Mouse (Mus musculus): ENCODE measurements around the gene Chrna10. TPM values are rescaled to one million over a fixed set of nuclear protein-coding genes. Genes with fewer than 3 reads are reported as not detected.
A peak's percentile ranks its signal among the peaks of the same experiment; 100 is the strongest.

The Chrna10 gene
- total and polyA plus RNA-seq, 3 experiments = not detected

GRCm38 (mm10) chr7:102103555-102103954 is 13.1 kb downstream of the Chrna10 start (continued):
- no peak for TF ChIP-seq NELFE (IDR thresholded peaks at IDR 0.05; ENCODE audit: low read depth, low read length)
- no peak for TF ChIP-seq RAD21 (IDR thresholded peaks at IDR 0.05; ENCODE audit: low read depth, low read length)
- TF ChIP-seq SMC3 (IDR thresholded peaks at IDR 0.05; ENCODE audit: low read depth, low read length) = no peak
- no peak for TF ChIP-seq MYB (IDR thresholded peaks at IDR 0.05; ENCODE audit: low read depth, low read length)
- no peak for TF ChIP-seq ELF1 (IDR thresholded peaks at IDR 0.05; ENCODE audit: low read depth, low read length)
- TF ChIP-seq ZC3H11A (IDR thresholded peaks at IDR 0.05; ENCODE audit: low read depth, low read length) = no peak
- TF ChIP-seq NRF1 (IDR thresholded peaks at IDR 0.05; ENCODE audit: insufficient read depth, low read depth, low read length, poor library complexity, severe bottlenecking) = no peak
- TF ChIP-seq MEF2A (IDR thresholded peaks at IDR 0.05; ENCODE audit: extremely low read depth, insufficient replicate concordance, low read depth, low read length, poor library complexity, severe bottlenecking) = no peak

GRCm38 (mm10) chr7:102102696-102103095 is 13.9 kb downstream of the Chrna10 start:
- H3K4me3 ChIP-seq (ENCODE audit: control insufficient read depth in 1 of 2, insufficient read depth in 1 of 2, low read depth in 2 of 2, low read length in 2 of 2) = no peak overlapping the region
- H3K9me3 ChIP-seq (replicated peaks; ENCODE audit: insufficient read depth, low read length) = no peaks in the 10 kb centered on the region
- H3K27me3 ChIP-seq (ENCODE audit: control insufficient read depth in 1 of 2, insufficient read depth in 2 of 2, low read length in 2 of 2) = no peaks in the 10 kb centered on the region; a peak in 2 of 4 replicates
- peak overlapping the region; percentile 37 for H3K9ac ChIP-seq (ENCODE audit: control insufficient read depth, low read depth, low read length, poor library complexity, severe bottlenecking)
- TF ChIP-seq JUND (IDR thresholded peaks at IDR 0.05; ENCODE audit: low read depth, low read length) (no peak), E2F4 (IDR thresholded peaks at IDR 0.05; ENCODE audit: borderline replicate concordance, low read depth, low read length) (no peak), BHLHE40 (IDR thresholded peaks at IDR 0.05; ENCODE audit: borderline replicate concordance, low read depth, low read length) (no peak), CHD1 (IDR thresholded peaks at IDR 0.05; ENCODE audit: low read depth, low read length) (no peak), GATA1 (IDR thresholded peaks at IDR 0.05; ENCODE audit: low read depth, low read length) (no peak), ZC3H11A (IDR thresholded peaks at IDR 0.05; ENCODE audit: low read depth, low read length) (no peak), NELFE (IDR thresholded peaks at IDR 0.05; ENCODE audit: low read depth, low read length) (no peak), SIN3A (IDR thresholded peaks at IDR 0.05; ENCODE audit: low read length) (no peak), NRF1 (IDR thresholded peaks at IDR 0.05; ENCODE audit: insufficient read depth, low read depth, low read length, poor library complexity, severe bottlenecking) (no peak), MAX (IDR thresholded peaks at IDR 0.05; ENCODE audit: low read length) (no peak), USF1 (IDR thresholded peaks at IDR 0.05; ENCODE audit: low read depth, low read length) (no peak), MYC (IDR thresholded peaks at IDR 0.05; ENCODE audit: low read depth, low read length) (no peak), TAL1 (IDR thresholded peaks at IDR 0.05; ENCODE audit: low read length) (no peak), ZMIZ1 (IDR thresholded peaks at IDR 0.05; ENCODE audit: low read depth, low read length) (no peak), UBTF (IDR thresholded peaks at IDR 0.05; ENCODE audit: borderline replicate concordance, insufficient read depth, low read depth, low read length) (no peak), POLR2AphosphoS5 (IDR thresholded peaks at IDR 0.05; ENCODE audit: borderline replicate concordance, low read depth, low read length) (no peak), MYB (IDR thresholded peaks at IDR 0.05; ENCODE audit: low read depth, low read length) (no peak), POLR2A (IDR thresholded peaks at IDR 0.05; ENCODE audit: control insufficient read depth in 1 of 2, insufficient read depth in 1 of 2, low read depth in 1 of 2, low read length in 2 of 2, poor library complexity in 1 of 2) (no peak), GABPA (IDR thresholded peaks at IDR 0.05; ENCODE audit: low read depth, low read length) (no peak), MAFK (IDR thresholded peaks at IDR 0.05; ENCODE audit: borderline replicate concordance, low read depth, low read length) (no peak)
- peaks cover 6 to 9% of the 10 kb centered on the region in 2 experiments for H3K4me1 ChIP-seq (ENCODE audit: control insufficient read depth in 1 of 2, insufficient read depth in 2 of 2, low read length in 2 of 2)
- no peaks in the 10 kb centered on the region for H3K79me2 ChIP-seq (ENCODE audit: control insufficient read depth, insufficient read depth, low read length, poor library complexity)
- no peak overlapping the region for H3K27ac ChIP-seq (ENCODE audit: control insufficient read depth, low read depth, low read length)
- H3K36me3 ChIP-seq (ENCODE audit: control insufficient read depth in 1 of 2, insufficient read depth in 2 of 2, low read length in 2 of 2) = peaks cover 0 to 3% of the 10 kb centered on the region in 2 experiments; a peak in 1 of 4 replicates
- peak; percentile 27 for DNase-seq (ENCODE audit: low read depth, low spot score)
